Mouse (Mus musculus): ENCODE results near the gene Sh3pxd2a. TPM values are rescaled to one million over a fixed set of nuclear protein-coding genes. Genes with fewer than 3 reads are reported as not detected.

The Sh3pxd2a gene
- polyA plus RNA-seq, 1 experiment from 2014 or later: 8.8 TPM

- Histone ChIP-seq H3K27me3 (replicated peaks; ENCODE audit: control insufficient read depth, insufficient read depth, low read length) (no peaks in the 10 kb centered on the region), H3K4me1 (replicated peaks; ENCODE audit: control insufficient read depth, insufficient read depth, low read length) (no peaks in the 10 kb centered on the region), H3K4me2 (ENCODE audit: low read length) (no peak overlapping the region), H3K9me3 (ENCODE audit: control insufficient read depth, low read length) (no peaks in the 10 kb centered on the region), H3K4me3 (ENCODE audit: low read depth, low read length) (no peak overlapping the region), H3K36me3 (ENCODE audit: control insufficient read depth, insufficient read depth, low read length) (no peaks in the 10 kb centered on the region), H3K9ac (ENCODE audit: low read length) (no peak overlapping the region), H3K27ac (ENCODE audit: low read depth) (no peak overlapping the region)
- 86% methylated on average over 8 of the region's 8 CpGs for whole genome bisulfite sequencing
- ATAC-seq (replicated peaks; ENCODE audit: low FRiP score, low TSS enrichment, low read depth) (no peak), DNase-seq (ENCODE audit: low spot score) (no peak)
These were observed 109.7 kb downstream of the Sh3pxd2a start for GRCm38 (mm10) chr19:47354456-47354855.

- DNase-seq (ENCODE audit: low spot score): no peak
- WGBS: 73% methylated on average over 8 of the region's 8 CpGs
- H3K9ac ChIP-seq (ENCODE audit: low read length): no peak overlapping the region
- H3K4me1 ChIP-seq (replicated peaks; ENCODE audit: control insufficient read depth, insufficient read depth, low read length): no peaks in the 10 kb centered on the region
- no peak overlapping the region for H3K4me3 ChIP-seq (ENCODE audit: low read depth, low read length)
- H3K27me3 ChIP-seq (replicated peaks; ENCODE audit: control insufficient read depth, insufficient read depth, low read length): peaks cover 2% of the 10 kb centered on the region
- no peaks in the 10 kb centered on the region for H3K36me3 ChIP-seq (ENCODE audit: control insufficient read depth, insufficient read depth, low read length)
- ATAC-seq (replicated peaks; ENCODE audit: low FRiP score, low TSS enrichment, low read depth): no peak
- no peaks in the 10 kb centered on the region for H3K9me3 ChIP-seq (ENCODE audit: control insufficient read depth, low read length)
- no peak overlapping the region for H3K4me2 ChIP-seq (ENCODE audit: low read length)
- H3K27ac ChIP-seq (ENCODE audit: low read depth): no peak overlapping the region
These were observed 115.2 kb downstream of the Sh3pxd2a start for GRCm38 (mm10) chr19:47349043-47349442.

- DNase-seq (ENCODE audit: low spot score): no peak
- Histone ChIP-seq H3K4me2 (ENCODE audit: low read length) (no peak overlapping the region), H3K27me3 (replicated peaks; ENCODE audit: control insufficient read depth, insufficient read depth, low read length) (peaks cover 6% of the 10 kb centered on the region), H3K27ac (ENCODE audit: low read depth) (no peak overlapping the region), H3K36me3 (ENCODE audit: control insufficient read depth, insufficient read depth, low read length) (no peaks in the 10 kb centered on the region), H3K4me1 (replicated peaks; ENCODE audit: control insufficient read depth, insufficient read depth, low read length) (0 out of 2 replicates have a peak, but pooled peaks cover under 1% of the 10 kb centered on the region), H3K9me3 (ENCODE audit: control insufficient read depth, low read length) (no peaks in the 10 kb centered on the region), H3K4me3 (ENCODE audit: low read depth, low read length) (no peak overlapping the region), H3K9ac (ENCODE audit: low read length) (no peak overlapping the region)
- no peak for ATAC-seq (replicated peaks; ENCODE audit: low FRiP score, low TSS enrichment, low read depth)
- WGBS: 84% methylated on average over 14 of the region's 14 CpGs
These were observed 115.7 kb downstream of the Sh3pxd2a start for GRCm38 (mm10) chr19:47348395-47349016.

GRCm38 (mm10) chr19:47347021-47347643 is 117.1 kb downstream of the Sh3pxd2a start:
- ATAC-seq (replicated peaks; ENCODE audit: low FRiP score, low TSS enrichment, low read depth) (no peak), DNase-seq (ENCODE audit: low spot score) (no peak)
- Histone ChIP-seq H3K36me3 (ENCODE audit: control insufficient read depth, insufficient read depth, low read length) (no peaks in the 10 kb centered on the region), H3K27ac (ENCODE audit: low read depth) (no peak overlapping the region), H3K27me3 (replicated peaks; ENCODE audit: control insufficient read depth, insufficient read depth, low read length) (peaks cover 11% of the 10 kb centered on the region), H3K4me2 (ENCODE audit: low read length) (no peak overlapping the region), H3K9me3 (ENCODE audit: control insufficient read depth, low read length) (no peaks in the 10 kb centered on the region), H3K4me1 (replicated peaks; ENCODE audit: control insufficient read depth, insufficient read depth, low read length) (peaks cover 9% of the 10 kb centered on the region; the same call in 1 of the 2 replicates), H3K9ac (ENCODE audit: low read length) (no peak overlapping the region), H3K4me3 (ENCODE audit: low read depth, low read length) (no peak overlapping the region)
- 67% methylated on average over 7 of the region's 7 CpGs for WGBS

- Histone ChIP-seq H3K27ac (ENCODE audit: low read depth) (no peak overlapping the region), H3K4me3 (ENCODE audit: low read depth, low read length) (no peak overlapping the region), H3K9me3 (ENCODE audit: control insufficient read depth, low read length) (no peaks in the 10 kb centered on the region), H3K27me3 (replicated peaks; ENCODE audit: control insufficient read depth, insufficient read depth, low read length) (peaks cover 11% of the 10 kb centered on the region), H3K4me2 (ENCODE audit: low read length) (no peak overlapping the region), H3K36me3 (ENCODE audit: control insufficient read depth, insufficient read depth, low read length) (no peaks in the 10 kb centered on the region), H3K9ac (ENCODE audit: low read length) (no peak overlapping the region), H3K4me1 (replicated peaks; ENCODE audit: control insufficient read depth, insufficient read depth, low read length) (peaks cover 9% of the 10 kb centered on the region; the same call in 1 of the 2 replicates)
- WGBS: 63% methylated on average over 8 of the region's 8 CpGs
- ATAC-seq (replicated peaks; ENCODE audit: low FRiP score, low TSS enrichment, low read depth) (no peak), DNase-seq (ENCODE audit: low spot score) (no peak)
These were observed 117.6 kb downstream of the Sh3pxd2a start for GRCm38 (mm10) chr19:47346606-47347005.

GRCm38 (mm10) chr19:47345851-47346568 is 118.2 kb downstream of the Sh3pxd2a start:
- Histone ChIP-seq H3K4me3 (ENCODE audit: low read depth, low read length) (no peak overlapping the region), H3K9ac (ENCODE audit: low read length) (no peak overlapping the region), H3K36me3 (ENCODE audit: control insufficient read depth, insufficient read depth, low read length) (no peaks in the 10 kb centered on the region), H3K9me3 (ENCODE audit: control insufficient read depth, low read length) (no peaks in the 10 kb centered on the region), H3K4me2 (ENCODE audit: low read length) (no peak overlapping the region), H3K27ac (ENCODE audit: low read depth) (no peak overlapping the region), H3K4me1 (replicated peaks; ENCODE audit: control insufficient read depth, insufficient read depth, low read length) (peaks cover 9% of the 10 kb centered on the region; the same call in 1 of the 2 replicates), H3K27me3 (replicated peaks; ENCODE audit: control insufficient read depth, insufficient read depth, low read length) (peaks cover 11% of the 10 kb centered on the region)
- 74% methylated on average over 6 of the region's 6 CpGs for WGBS
- ATAC-seq (replicated peaks; ENCODE audit: low FRiP score, low TSS enrichment, low read depth): no peak
- no peak for DNase-seq (ENCODE audit: low spot score)

- Histone ChIP-seq H3K9me3 (ENCODE audit: control insufficient read depth, low read length) (no peaks in the 10 kb centered on the region), H3K9ac (ENCODE audit: low read length) (peak overlapping the region; percentile 32; the same call in 1 of the 2 replicates)
- 2% methylated on average over 38 of the region's 39 CpGs for WGBS
These were observed 120.8 kb downstream of the Sh3pxd2a start for GRCm38 (mm10) chr19:47343422-47343821.

GRCm38 (mm10) chr19:47339165-47339564 is 125.0 kb downstream of the Sh3pxd2a start:
- Histone ChIP-seq H3K9ac (ENCODE audit: low read length) (no peak overlapping the region), H3K4me1 (replicated peaks; ENCODE audit: control insufficient read depth, insufficient read depth, low read length) (peaks cover 32% of the 10 kb centered on the region), H3K27me3 (replicated peaks; ENCODE audit: control insufficient read depth, insufficient read depth, low read length) (peaks cover 11% of the 10 kb centered on the region; the same call in 1 of the 2 replicates), H3K27ac (ENCODE audit: low read depth) (no peak overlapping the region), H3K9me3 (ENCODE audit: control insufficient read depth, low read length) (no peaks in the 10 kb centered on the region), H3K4me2 (ENCODE audit: low read length) (peak overlapping the region; percentile 48), H3K36me3 (ENCODE audit: control insufficient read depth, insufficient read depth, low read length) (no peaks in the 10 kb centered on the region), H3K4me3 (ENCODE audit: low read depth, low read length) (0 out of 2 replicates have a peak overlapping the region, but pooled peaks have one; percentile 4)
- 2% methylated on average over 17 of the region's 17 CpGs for WGBS
- DNase-seq (ENCODE audit: low spot score) (peak; percentile 98), ATAC-seq (replicated peaks; ENCODE audit: low FRiP score, low TSS enrichment, low read depth) (no peak; the same call in 1 of the 2 replicates)

More at GRCm38 (mm10) chr19:47343422-47343821, 120.8 kb downstream of the Sh3pxd2a start:
- ATAC-seq (replicated peaks; ENCODE audit: low FRiP score, low TSS enrichment, low read depth) (0 out of 2 replicates have a peak, but pooled peaks have one; percentile 44), DNase-seq (ENCODE audit: low spot score) (peak; percentile 75)
- peaks cover 11% of the 10 kb centered on the region for H3K27me3 ChIP-seq (replicated peaks; ENCODE audit: control insufficient read depth, insufficient read depth, low read length)
- peak overlapping the region; percentile 19 for H3K4me3 ChIP-seq (ENCODE audit: low read depth, low read length)
- H3K36me3 ChIP-seq (ENCODE audit: control insufficient read depth, insufficient read depth, low read length): no peaks in the 10 kb centered on the region
- H3K4me2 ChIP-seq (ENCODE audit: low read length): peak overlapping the region; percentile 64
- H3K4me1 ChIP-seq (replicated peaks; ENCODE audit: control insufficient read depth, insufficient read depth, low read length): peaks cover 15% of the 10 kb centered on the region
- no peak overlapping the region for H3K27ac ChIP-seq (ENCODE audit: low read depth)

Data from intestine, embryonic 14.5 days (tissue).